Mouse (Mus musculus) left cerebral cortex, postnatal 10 days (tissue): ENCODE measurements at regions not wholly inside any gene's neighbourhood (a gene's known extent, or its start where the extent isn't known, plus 50 kb on each side); places are given as distances from the start of the nearest gene placed in this dataset.

ENCODE experiments used
- DNase-seq, 2 experiments: peaks; one replicate each; pipeline ENCODE4 v3.0.0; 2021 to 2022; ENCODE audit warnings: low spot score in 2 of 2, mixed read lengths in 1 of 2; ENCODE audit errors: extremely low spot score in 1 of 2
- intact Hi-C: fragments of 180-260 bp; cut with DNase I; formaldehyde crosslinking; loops from one replicate; pipeline ENCODE4 v1.15.1; 2025

- intact Hi-C loops: no loop called here
- no peak for DNase-seq
Observed at GRCm38 (mm10) chr2:144195851-144196250, 74.6 kb upstream of the Mgme1 start.

GRCm38 (mm10) chr2:144197139-144197538, 73.3 kb upstream of the Mgme1 start:
- intact Hi-C loops: no loop called here
- DNase-seq: peak in 1 of 2 experiments; percentile 50

GRCm38 (mm10) chr2:144198326-144199051, 72.0 kb upstream of the Mgme1 start:
- intact Hi-C loops: no loop called here
- DNase-seq: no peak
